Mouse (Mus musculus) cerebellum, postnatal 10 days (tissue): ENCODE measurements at regions not wholly inside any gene's neighbourhood (a gene's known extent, or its start where the extent isn't known, plus 50 kb on each side); places are given as distances from the start of the nearest gene placed in this dataset.

ENCODE experiments used
- DNase-seq, 2 experiments: peaks; one replicate each; pipeline ENCODE4 v3.0.0; 2021; ENCODE audit warnings: mixed read lengths in 2 of 2

- no peak for DNase-seq
Measured at GRCm38 (mm10) chr7:117269263-117269897, 111.4 kb upstream of the Xylt1 start.

GRCm38 (mm10) chr7:117278388-117278961, 102.3 kb upstream of the Xylt1 start:
- no peak for DNase-seq

GRCm38 (mm10) chr7:117282194-117282593, 98.6 kb upstream of the Xylt1 start:
- no peak for DNase-seq

DNA sequence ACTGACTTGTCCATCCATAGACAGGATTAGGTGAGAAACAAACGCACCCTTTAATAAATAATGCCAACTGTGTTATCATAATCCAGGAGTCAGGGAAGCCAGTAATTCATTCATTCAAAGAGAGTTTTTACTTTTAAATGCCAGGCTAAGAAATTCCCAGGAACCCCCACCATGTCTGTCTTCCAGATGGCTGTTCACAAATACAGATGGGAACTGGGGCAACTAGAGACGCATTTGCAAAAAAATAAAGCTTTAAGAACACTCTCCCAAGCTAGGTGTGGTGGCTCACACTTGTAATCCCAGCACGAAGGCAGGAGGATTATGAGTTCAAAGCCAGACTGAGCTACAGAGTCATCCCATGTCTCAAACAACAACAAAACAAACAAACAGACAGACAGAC, 95.6 kb upstream of the Xylt1 start:
- no peak for DNase-seq

DNA sequence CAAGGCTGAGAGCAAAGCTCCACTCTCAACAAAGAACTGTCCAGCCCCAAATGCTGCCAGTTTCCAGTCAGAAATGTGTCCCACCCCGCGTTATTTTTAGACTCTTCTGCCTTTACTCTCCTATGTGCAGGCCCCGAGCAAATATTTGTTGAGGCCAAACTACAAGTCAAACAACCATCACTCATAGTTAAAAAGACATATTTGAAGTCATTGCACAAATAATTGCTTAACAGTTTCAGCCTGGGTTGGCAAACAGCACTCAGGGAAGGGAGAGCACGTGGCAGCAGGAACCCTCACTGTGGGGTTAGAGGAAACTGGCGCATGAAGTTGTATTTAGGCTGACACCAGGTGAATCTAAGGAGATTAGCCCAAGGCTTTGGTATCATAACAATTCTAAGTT, 94.8 kb upstream of the Xylt1 start:
- DNase-seq: no peak

- DNase-seq: peak; percentile 18 to 26
Measured at GRCm38 (mm10) chr7:117303705-117304104, 77.1 kb upstream of the Xylt1 start.

DNA sequence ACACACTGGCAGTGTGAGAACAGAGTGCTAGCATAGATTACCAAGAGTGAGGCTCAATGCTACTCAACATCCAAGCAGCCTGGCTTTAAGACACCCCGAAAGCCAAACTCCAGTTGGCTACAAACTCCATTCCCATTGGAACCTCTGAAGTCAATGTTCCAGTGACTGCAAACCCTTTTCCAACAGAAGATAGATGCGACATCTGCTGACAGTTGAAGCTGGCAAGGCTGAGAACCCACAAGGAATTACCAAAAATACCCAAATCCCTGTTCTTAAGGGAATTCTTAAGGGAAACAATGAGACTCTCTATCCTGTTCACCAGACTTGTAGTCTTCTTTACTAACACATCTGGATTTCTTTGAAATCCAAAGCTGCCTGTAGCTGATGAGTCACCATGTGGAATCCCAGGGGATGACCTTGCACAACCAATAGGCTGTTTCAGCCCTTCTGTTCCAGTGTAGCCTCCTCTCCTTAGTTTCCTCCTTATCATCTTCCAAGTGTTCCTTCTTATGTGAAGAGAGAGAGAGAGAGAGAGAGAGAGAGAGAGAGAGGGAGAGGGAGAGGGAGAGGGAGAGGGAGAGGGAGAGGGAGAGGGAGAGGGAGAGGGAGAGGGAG, 70.1 kb upstream of the Xylt1 start:
- DNase-seq: no peak

DNA sequence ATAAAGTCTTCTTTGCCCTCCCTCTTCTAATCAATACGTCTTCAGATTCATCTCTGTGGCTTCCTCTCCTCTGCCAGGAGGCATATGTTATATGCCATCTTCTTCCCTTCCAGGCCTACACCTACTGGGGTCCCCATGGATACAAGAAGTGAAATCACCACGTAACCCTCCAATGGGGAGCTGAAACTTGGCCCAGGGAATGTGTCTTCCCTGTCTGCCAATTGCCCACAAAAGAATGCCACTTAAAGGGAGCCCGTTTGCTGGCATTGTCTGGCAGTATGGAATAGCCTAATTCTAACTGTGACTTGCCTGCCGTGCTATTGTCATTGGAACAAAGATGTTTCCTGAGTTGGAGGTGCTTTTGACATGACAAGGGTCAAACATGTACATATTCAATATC, 69.5 kb upstream of the Xylt1 start:
- no peak for DNase-seq

GRCm38 (mm10) chr7:117316126-117316805, 64.5 kb upstream of the Xylt1 start:
- DNase-seq: no peak

GRCm38 (mm10) chr7:117317362-117317761, 63.4 kb upstream of the Xylt1 start:
- DNase-seq: peak; percentile 36

DNA sequence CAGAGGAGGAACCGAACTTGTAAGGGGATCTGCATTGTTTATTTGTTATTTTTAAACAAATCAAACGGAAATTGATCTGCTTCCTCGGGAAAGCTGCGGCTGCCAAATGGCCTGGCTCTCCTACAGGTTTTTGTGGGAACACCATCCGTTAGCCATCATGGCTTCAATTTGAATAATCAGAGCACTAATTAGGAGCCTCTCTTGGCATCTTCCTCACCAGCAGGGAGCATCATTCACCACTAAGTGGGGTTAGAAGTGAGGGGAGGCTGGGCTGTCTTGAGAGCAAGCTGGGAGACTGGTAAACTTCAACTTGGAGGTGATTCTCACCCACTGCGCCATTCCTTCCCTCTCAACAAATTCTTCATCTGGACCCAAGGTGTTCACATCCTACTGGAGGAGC, 60.2 kb upstream of the Xylt1 start:
- DNase-seq: peak; percentile 61 to 67
